Mouse (Mus musculus): ENCODE data around the gene Rbm24.

DNA sequence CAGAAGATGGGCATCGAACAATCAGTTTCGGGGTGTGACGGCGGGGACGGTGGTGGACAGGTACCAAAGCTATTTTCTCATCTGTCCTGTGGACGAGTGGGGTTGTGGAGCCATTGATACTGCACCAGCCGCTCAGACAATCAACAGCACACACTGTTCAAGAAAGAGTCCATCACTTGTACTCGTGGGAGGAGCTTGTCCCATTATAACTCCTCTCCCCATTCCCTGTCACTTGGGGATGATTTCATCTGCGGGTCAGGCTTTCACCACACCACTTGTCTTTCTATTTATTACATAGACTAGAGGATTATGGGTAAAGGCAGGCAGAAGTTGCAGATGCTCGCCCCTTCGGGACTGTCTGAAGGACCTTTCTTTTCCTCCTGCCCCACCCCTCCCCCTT is 11.6 kb downstream of the Rbm24 start:
- TF ChIP-seq GATA1 (IDR thresholded peaks at IDR 0.05; ENCODE audit: borderline replicate concordance, low read length) (no peak), FLI1 (IDR thresholded peaks at IDR 0.05; ENCODE audit: low read length) (no peak)
